Mouse (Mus musculus): ENCODE results near the gene Tbca.

Tbca gene

DNA sequence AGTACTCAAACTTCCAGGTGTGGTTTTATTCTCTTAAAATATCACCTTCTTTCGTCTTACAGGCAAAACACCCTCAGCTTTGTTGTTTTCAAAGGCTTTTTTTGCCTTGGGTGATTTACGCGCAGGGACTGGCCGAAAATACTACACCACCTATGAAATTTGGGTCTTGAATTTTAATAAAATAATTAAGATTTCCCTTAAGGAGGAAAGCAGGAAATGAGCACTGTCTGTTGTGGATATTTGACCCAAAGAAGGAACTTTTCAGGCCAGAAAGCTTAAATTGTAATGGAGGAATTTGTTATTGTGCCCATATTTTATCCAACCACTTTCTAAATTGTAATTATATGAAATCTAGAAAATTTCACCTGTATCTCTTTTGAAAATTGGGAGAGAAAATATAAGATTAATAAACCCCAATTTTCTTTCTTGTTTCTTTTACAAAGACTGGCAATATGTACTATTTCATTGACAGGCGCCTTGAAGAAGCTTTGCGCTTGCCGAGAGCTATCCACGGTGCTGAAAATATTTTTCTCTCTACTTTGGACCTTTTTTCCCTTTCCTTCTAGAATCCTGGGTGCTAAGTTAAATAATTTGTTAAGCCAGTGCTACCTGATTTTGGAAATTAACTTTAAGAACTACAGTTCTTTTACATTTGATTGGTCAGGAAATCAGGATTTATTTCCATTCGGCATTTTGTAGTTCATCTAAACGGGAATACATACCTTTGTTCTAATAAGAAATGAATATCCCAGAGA lies 89.5 kb downstream of the Tbca start:
- CTCF ChIA-PET: interaction anchor here (0.6 kb wide), 1 partner anchor 1233 kb away, joined by 7 read pairs; no protein-coding TSS in a partner anchor

DNA sequence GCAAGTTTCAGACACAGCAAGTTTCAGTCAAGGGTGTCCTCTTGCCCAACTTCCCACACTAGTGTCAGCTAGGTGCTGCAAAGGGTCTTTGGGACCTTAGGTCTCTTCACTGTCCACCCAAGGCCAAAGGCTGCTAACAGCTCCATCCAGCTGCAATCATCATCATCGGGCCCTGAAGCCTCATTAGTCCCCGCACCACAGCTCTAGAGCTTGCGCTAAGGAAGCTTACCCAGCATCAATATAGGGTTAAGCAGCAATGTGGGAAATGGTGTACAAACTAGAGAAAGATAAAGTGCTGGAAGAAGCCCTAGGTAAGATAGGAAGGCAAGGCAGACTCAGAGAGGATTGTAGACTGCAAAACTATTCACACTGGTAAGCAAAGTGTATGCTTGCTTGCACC lies 92.5 kb downstream of the Tbca start:
- CTCF ChIA-PET: no interaction called here

DNA sequence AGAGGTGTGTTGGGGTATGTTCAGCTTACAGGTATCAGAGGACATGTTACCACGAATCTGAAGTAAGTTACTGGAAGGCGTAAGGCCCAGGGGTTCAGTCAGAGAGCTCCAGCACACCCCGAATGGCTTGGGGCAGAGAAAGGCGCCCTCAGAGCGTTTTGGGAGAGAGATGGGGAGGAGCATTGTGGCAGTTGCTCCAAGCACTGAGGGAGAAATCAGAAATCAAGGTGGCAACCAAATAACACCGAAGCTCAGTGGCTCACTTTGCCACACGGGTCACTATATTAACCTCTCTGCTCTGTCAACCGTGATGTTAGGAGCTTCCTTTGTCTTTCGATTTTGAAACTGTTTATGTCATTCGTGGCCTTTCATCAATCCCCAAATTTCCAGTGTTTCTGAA lies 93.5 kb downstream of the Tbca start:
- CTCF ChIA-PET: no interaction called here

DNA sequence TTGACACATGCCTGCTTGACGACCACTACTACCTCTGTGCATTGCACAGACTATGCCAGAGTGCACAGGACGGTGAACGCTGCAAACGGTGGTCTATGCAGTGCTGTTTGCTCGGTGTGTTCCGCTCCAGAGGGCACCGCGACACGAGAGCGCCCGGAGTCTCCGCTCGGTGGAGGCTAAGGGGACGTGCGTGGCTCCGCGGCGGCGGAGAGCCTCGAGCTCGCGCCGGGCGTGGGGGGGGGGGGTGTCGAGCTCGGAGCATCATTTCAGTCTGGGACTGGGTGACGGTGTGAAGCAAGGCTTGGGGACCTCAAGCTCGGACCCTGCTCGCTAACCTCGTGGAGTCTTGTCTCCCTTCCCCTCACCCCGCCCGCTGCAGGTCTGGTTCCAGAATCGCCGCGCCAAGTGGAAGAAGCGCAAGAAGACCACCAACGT lies 94.0 kb downstream of the Tbca start:
- CTCF ChIA-PET: no interaction called here

- CTCF ChIA-PET: interaction anchor here (0.5 kb wide), 1 partner anchor 9 kb away, joined by 3 read pairs; no protein-coding TSS in a partner anchor
These were observed 94.7 kb downstream of the Tbca start for GRCm38 (mm10) chr13:94883163-94883965.

GRCm38 (mm10) chr13:94883966-94884960 lies 95.6 kb downstream of the Tbca start:
- CTCF ChIA-PET: interaction anchor here (0.5 kb wide), 1 partner anchor 10 kb away, joined by 3 read pairs; no protein-coding TSS in a partner anchor

DNA sequence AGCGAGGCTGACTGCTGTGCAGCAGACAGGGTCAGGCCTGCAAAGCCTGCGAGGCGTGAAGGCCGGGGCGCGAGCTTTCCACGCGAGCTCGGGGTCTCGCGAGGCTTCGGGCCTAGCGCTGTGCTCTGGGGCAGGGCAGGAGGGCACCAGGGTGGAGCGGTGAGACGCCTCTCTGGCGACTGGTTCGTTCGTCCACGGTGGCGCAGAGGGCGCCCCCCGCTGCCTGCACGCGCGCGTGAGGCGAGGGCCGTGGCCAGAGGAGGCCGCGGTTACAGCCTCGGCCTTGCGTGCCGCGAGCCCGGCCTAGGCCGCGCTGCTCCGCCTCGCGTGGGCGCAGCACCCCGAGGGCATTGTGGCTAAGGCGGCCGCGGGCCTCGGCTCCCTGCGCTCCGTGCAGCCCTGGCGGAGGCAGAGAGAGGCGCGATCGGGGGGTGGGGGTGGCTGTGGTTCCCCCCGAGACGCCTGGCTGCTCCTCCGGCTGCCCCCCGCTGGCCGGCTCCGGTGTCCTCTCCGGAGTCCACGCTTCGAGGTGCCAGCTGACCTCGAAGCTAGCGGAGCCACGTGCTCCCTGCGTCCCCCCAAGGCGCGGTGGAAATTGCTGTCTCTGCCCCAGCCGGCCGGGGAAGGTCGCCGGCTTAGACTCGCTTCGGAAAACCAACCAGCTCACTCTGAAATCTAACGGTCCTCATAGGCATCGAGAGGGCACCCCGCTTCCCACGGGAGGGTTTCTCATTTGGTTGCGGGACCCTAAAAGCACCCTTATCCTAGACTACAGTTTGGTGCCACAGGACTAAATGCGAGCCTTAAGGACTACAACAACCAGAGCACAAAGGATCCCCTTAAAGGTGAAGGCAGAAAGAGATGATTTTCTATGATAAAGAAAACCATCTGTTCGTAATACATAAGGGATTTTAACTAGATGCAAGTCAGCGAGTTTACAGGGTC lies 96.9 kb downstream of the Tbca start:
- CTCF ChIA-PET: no interaction called here

All from spleen, embryonic (tissue).